Mouse (Mus musculus) ES-Bruce4 (cell line): ENCODE results near the gene Gm49673. TPM values are rescaled to one million over a fixed set of nuclear protein-coding genes. Genes with fewer than 3 reads are reported as not detected.
A peak's percentile ranks its signal among the peaks of the same experiment; 100 is the strongest.
"Not testable (repeated sequence)": the region's sequence is repeated elsewhere in the genome, so short reads cannot be mapped to it uniquely, and the experiment has no call there.

Source experiments
- H3K27ac ChIP-seq: 2 replicates; pipeline ENCODE4 v1.5.1; 2012; ENCODE audit warnings: low read length, inconsistent platforms; ENCODE audit not compliant: insufficient read depth
- H3K27me3 ChIP-seq: 2 replicates; pipeline ENCODE4 v1.6.1; 2012; ENCODE audit warnings: mild to moderate bottlenecking, low read length, inconsistent platforms; ENCODE audit not compliant: control insufficient read depth, poor library complexity, insufficient read depth, severe bottlenecking
- H3K36me3 ChIP-seq: 2 replicates; pipeline ENCODE4 v1.6.1; 2012; ENCODE audit warnings: inconsistent platforms, mild to moderate bottlenecking, low read length, moderate library complexity; ENCODE audit not compliant: control insufficient read depth, poor library complexity, insufficient read depth, severe bottlenecking
- H3K4me1 ChIP-seq: one replicate; pipeline ENCODE4 v1.8.1; 2011; ENCODE audit warnings: low read length; ENCODE audit not compliant: control insufficient read depth, insufficient read depth
- H3K4me3 ChIP-seq: 2 replicates; pipeline ENCODE4 v1.5.1; 2011; ENCODE audit warnings: low read depth, mild to moderate bottlenecking, low read length
- H3K9ac ChIP-seq: 2 replicates; pipeline ENCODE4 v1.6.1; 2012; ENCODE audit warnings: low read depth, mild to moderate bottlenecking, inconsistent platforms; ENCODE audit not compliant: poor library complexity, severe bottlenecking
- H3K9me3 ChIP-seq: replicated peaks from 2 replicates; pipeline ENCODE4 v1.6.1; 2012; ENCODE audit warnings: mild to moderate bottlenecking, low read length, inconsistent platforms; ENCODE audit not compliant: control insufficient read depth, poor library complexity, insufficient read depth, severe bottlenecking
- CTCF ChIP-seq: IDR thresholded peaks from one replicate; pipeline ENCODE4 v1.8.1; 2011; ENCODE audit warnings: low read depth, low read length
- EP300 ChIP-seq: IDR thresholded peaks from 2 replicates; pipeline ENCODE4 v1.6.1; 2011; ENCODE audit warnings: low read depth, low read length; ENCODE audit not compliant: insufficient read depth
- POLR2A ChIP-seq: IDR thresholded peaks from one replicate; pipeline ENCODE4 v1.8.1; 2011; ENCODE audit warnings: low read length; ENCODE audit not compliant: insufficient read depth
- polyA plus RNA-seq: library from polyadenylated mRNA; stranded (reverse); fragments of >200 nt; gene quantifications from 2 replicates; pipeline ENCODE4 v1.2.4, GENCODE M21; 2011; ENCODE audit warnings: low read depth; ENCODE audit not compliant: missing spikeins, insufficient read depth, insufficient read length

Gm49673 gene
- polyA plus RNA-seq, 1 experiment: not detected

GRCm38 (mm10) chr17:8171081-8171480 lies 23.5 kb upstream of the Gm49673 start:
- Histone ChIP-seq H3K4me3 (no peak overlapping the region), H3K4me1 (no peaks in the 10 kb centered on the region), H3K36me3 (peaks cover 62% of the 10 kb centered on the region), H3K27ac (no peak overlapping the region), H3K9me3 (no peaks in the 10 kb centered on the region), H3K9ac (no peak overlapping the region), H3K27me3 (no peaks in the 10 kb centered on the region)
- no peak for TF ChIP-seq EP300
- no peak for TF ChIP-seq CTCF
- no peak for TF ChIP-seq POLR2A

- Histone ChIP-seq H3K27me3 (no peaks in the 10 kb centered on the region), H3K9ac (no peak overlapping the region), H3K9me3 (no peaks in the 10 kb centered on the region), H3K4me3 (no peak overlapping the region), H3K4me1 (no peaks in the 10 kb centered on the region), H3K27ac (no peak overlapping the region), H3K36me3 (peaks cover 55% of the 10 kb centered on the region)
- TF ChIP-seq CTCF (no peak), EP300 (no peak), POLR2A (no peak)
Observed at GRCm38 (mm10) chr17:8170331-8170730, 22.7 kb upstream of the Gm49673 start.

GRCm38 (mm10) chr17:8167436-8167835 lies 19.8 kb upstream of the Gm49673 start:
- not testable (repeated sequence) for H3K27ac ChIP-seq, H3K9ac ChIP-seq, H3K9me3 ChIP-seq, H3K4me3 ChIP-seq, H3K27me3 ChIP-seq, H3K4me1 ChIP-seq
- peaks cover 34% of the 10 kb centered on the region for H3K36me3 ChIP-seq

- Histone ChIP-seq H3K9ac (peak overlapping the region; percentile 93), H3K36me3 (peaks cover 26% of the 10 kb centered on the region), H3K4me3 (peak overlapping the region; percentile 50; the same call in 1 of the 2 replicates)
- not testable (repeated sequence) for H3K27ac ChIP-seq, H3K9me3 ChIP-seq, H3K27me3 ChIP-seq, H3K4me1 ChIP-seq
Observed at GRCm38 (mm10) chr17:8166454-8166853, 18.9 kb upstream of the Gm49673 start.

GRCm38 (mm10) chr17:8165977-8166376 lies 18.4 kb upstream of the Gm49673 start:
- peaks cover 23% of the 10 kb centered on the region for H3K36me3 ChIP-seq
- not testable (repeated sequence) for H3K27ac ChIP-seq, H3K9me3 ChIP-seq, H3K27me3 ChIP-seq, H3K4me1 ChIP-seq
- H3K4me3 ChIP-seq: peak overlapping the region; percentile 69
- peak overlapping the region; percentile 93 for H3K9ac ChIP-seq

GRCm38 (mm10) chr17:8165608-8165945 lies 18.0 kb upstream of the Gm49673 start:
- peaks cover 19% of the 10 kb centered on the region for H3K36me3 ChIP-seq
- H3K9me3 ChIP-seq, H3K27me3 ChIP-seq, H3K4me1 ChIP-seq, H3K27ac ChIP-seq: not testable (repeated sequence)
- peak overlapping the region; percentile 93 for H3K9ac ChIP-seq
- H3K4me3 ChIP-seq: peak overlapping the region; percentile 69

- Histone ChIP-seq H3K4me3 (peak within 1 kb of the TSS; percentile 83), H3K36me3 (peaks cover 13% of the 10 kb centered on the region), H3K9ac (peak within 1 kb of the TSS; percentile 93)
- H3K9me3 ChIP-seq, H3K27me3 ChIP-seq, H3K4me1 ChIP-seq, H3K27ac ChIP-seq: not testable (repeated sequence)
Observed at GRCm38 (mm10) chr17:8164701-8165607, 17.4 kb upstream of the Gm49673 start, which contains the start of gene Fgfr1op. Gene Fgfr1op (plus strand): TSS chr17:8165501.

- not testable (repeated sequence) for H3K9ac ChIP-seq, H3K27me3 ChIP-seq, H3K36me3 ChIP-seq, H3K9me3 ChIP-seq, H3K4me1 ChIP-seq, H3K4me3 ChIP-seq, H3K27ac ChIP-seq
Observed at GRCm38 (mm10) chr17:8160969-8161368, 13.4 kb upstream of the Gm49673 start.

- H3K27me3 ChIP-seq, H3K36me3 ChIP-seq: not testable (repeated sequence)
Observed at GRCm38 (mm10) chr17:8158627-8159026, 11.0 kb upstream of the Gm49673 start.

More at GRCm38 (mm10) chr17:8158627-8159026, 11.0 kb upstream of the Gm49673 start:
- not testable (repeated sequence) for H3K27ac ChIP-seq, H3K9me3 ChIP-seq, H3K9ac ChIP-seq, H3K4me3 ChIP-seq, H3K4me1 ChIP-seq
